24 mouse cellular contexts compared by ENCODE assay signal in the genomic region with DNA sequence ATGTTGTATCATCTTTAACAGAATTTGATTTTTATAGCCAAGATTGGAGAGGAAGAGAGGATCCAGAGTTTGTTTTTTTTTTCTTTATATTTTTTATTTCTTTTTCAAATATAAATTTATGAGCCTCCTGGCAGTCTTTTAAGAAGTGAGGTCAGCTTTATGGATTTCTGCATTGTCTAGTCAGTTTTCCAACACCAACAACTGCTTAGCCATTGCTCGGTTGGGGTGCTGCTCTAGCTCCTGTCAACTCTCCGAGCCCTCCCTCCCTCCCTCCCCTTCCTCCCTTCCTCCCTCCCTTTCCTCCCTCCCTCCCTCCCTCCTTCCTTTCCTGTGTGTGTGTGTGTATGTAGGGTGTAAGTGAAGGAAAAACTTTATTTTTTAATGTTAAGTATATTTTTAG. TPM values are rescaled to one million over a fixed set of nuclear protein-coding genes. Genes with fewer than 3 reads are reported as not detected.
A peak's percentile ranks its signal among the peaks of the same experiment; 100 is the strongest.
DNase-seq lines count a peak whose midpoint lies in the region; ATAC-seq and TF ChIP-seq lines count a peak whose summit lies in the region.
"Had no signal": no experiment of that assay in that cellular context is flagged by ENCODE, and none has a peak within 500 bp of the region (broad histone marks: within the 10 kb centered on the region; RNA-seq: fewer than 3 reads in every experiment).

No protein-coding gene starts in this region.

- H3K27ac ChIP-seq in heart, embryonic 15.5 days = peak overlapping the region; percentile 69; the same call in 1 of the 2 replicates
- H3K27ac ChIP-seq in kidney, embryonic 16.5 days (ENCODE audit: low read length) = no peak overlapping the region; the same call in 1 of the 2 replicates
- peak overlapping the region; percentile 63; the same call in 1 of the 2 replicates for H3K27ac ChIP-seq in lung, embryonic 14.5 days (ENCODE audit: low read depth)
- H3K27ac ChIP-seq: embryonic facial prominence, embryonic 10.5 days; embryonic facial prominence, embryonic 12.5 days; forebrain, embryonic 13.5 days; forebrain, embryonic 15.5 days had no signal

- no peak overlapping the region for H3K4me2 ChIP-seq in heart, embryonic 15.5 days
- no peak overlapping the region for H3K4me2 ChIP-seq in kidney, embryonic 16.5 days (replicated peaks; ENCODE audit: low read depth, low read length)
- no peak overlapping the region for H3K4me2 ChIP-seq in lung, embryonic 14.5 days
- H3K4me2 ChIP-seq: embryonic facial prominence, embryonic 12.5 days; forebrain, embryonic 13.5 days; forebrain, embryonic 15.5 days had no signal

- no peak for ATAC-seq in heart, embryonic 15.5 days (replicated peaks; ENCODE audit: insufficient number of reproducible peaks, insufficient read depth, low FRiP score, low read depth)
- peak; percentile 51 for ATAC-seq in kidney, embryonic 16.5 days (ENCODE audit: low FRiP score, low TSS enrichment)
- ATAC-seq in lung, embryonic 14.5 days (ENCODE audit: insufficient read depth) = no peak
- ATAC-seq: activated CD4-positive, CD25-positive, alpha-beta regulatory T cell, adult 4 months; CD4-positive, CD25-positive, alpha-beta regulatory T cell, adult 4 months; forebrain, embryonic 13.5 days; forebrain, embryonic 15.5 days; Patski had no signal

- H3K27me3 ChIP-seq in heart, embryonic 15.5 days = 0 out of 2 replicates have a peak, but pooled peaks cover 3% of the 10 kb centered on the region
- no peaks in the 10 kb centered on the region for H3K27me3 ChIP-seq in kidney, embryonic 16.5 days (ENCODE audit: insufficient read depth, low read length)
- H3K27me3 ChIP-seq in lung, embryonic 14.5 days (ENCODE audit: insufficient read depth, low read length) = no peaks in the 10 kb centered on the region
- H3K27me3 ChIP-seq: embryonic facial prominence, embryonic 12.5 days; forebrain, embryonic 13.5 days; forebrain, embryonic 15.5 days had no signal

- H3K36me3 ChIP-seq in heart, embryonic 15.5 days = no peaks in the 10 kb centered on the region
- no peaks in the 10 kb centered on the region for H3K36me3 ChIP-seq in kidney, embryonic 16.5 days (ENCODE audit: insufficient read depth, low read length)
- H3K36me3 ChIP-seq in lung, embryonic 14.5 days (ENCODE audit: insufficient read depth) = no peaks in the 10 kb centered on the region
- H3K36me3 ChIP-seq: embryonic facial prominence, embryonic 10.5 days; embryonic facial prominence, embryonic 12.5 days; forebrain, embryonic 15.5 days; G1E had no signal

- TF ChIP-seq CTCF in lung, embryonic 14.5 days (IDR thresholded peaks at IDR 0.05; ENCODE audit: low read depth) = no peak

- H3K4me1 ChIP-seq in heart, embryonic 15.5 days (replicated peaks) = peaks cover 16% of the 10 kb centered on the region
- peaks cover 9% of the 10 kb centered on the region; the same call in 1 of the 2 replicates for H3K4me1 ChIP-seq in kidney, embryonic 16.5 days (ENCODE audit: insufficient read depth, low read length)
- peaks cover 13% of the 10 kb centered on the region for H3K4me1 ChIP-seq in lung, embryonic 14.5 days (ENCODE audit: insufficient read depth)

- WGBS in heart, embryonic 15.5 days = 12% methylated on average over 2 of the region's 2 CpGs
- WGBS in kidney, embryonic 16.5 days = 10% methylated on average over 2 of the region's 2 CpGs
- 13% methylated on average over 2 of the region's 2 CpGs for WGBS in lung, embryonic 14.5 days

- H3K9ac ChIP-seq in heart, embryonic 15.5 days = no peak overlapping the region
- no peak overlapping the region for H3K9ac ChIP-seq in kidney, embryonic 16.5 days (replicated peaks; ENCODE audit: low read length)
- H3K9ac ChIP-seq in lung, embryonic 14.5 days = no peak overlapping the region
- H3K9ac ChIP-seq: embryonic facial prominence, embryonic 12.5 days; forebrain, embryonic 13.5 days; forebrain, embryonic 15.5 days had no signal

- intact Hi-C loops in heart, postnatal 25 days (cut with DNase I) = no loop called here

- no peaks in the 10 kb centered on the region for H3K9me3 ChIP-seq in heart, embryonic 15.5 days (replicated peaks)
- H3K9me3 ChIP-seq in kidney, embryonic 16.5 days (ENCODE audit: low read length) = no peaks in the 10 kb centered on the region
- no peaks in the 10 kb centered on the region for H3K9me3 ChIP-seq in lung, embryonic 14.5 days (ENCODE audit: low read depth, low read length)
- H3K9me3 ChIP-seq: embryonic facial prominence, embryonic 10.5 days; embryonic facial prominence, embryonic 12.5 days; forebrain, embryonic 13.5 days; forebrain, embryonic 15.5 days; G1E had no signal

- H3K4me3 ChIP-seq in heart, embryonic 15.5 days = no peak overlapping the region
- H3K4me3 ChIP-seq in kidney, embryonic 16.5 days (ENCODE audit: low read length) = no peak overlapping the region
- H3K4me3 ChIP-seq in lung, embryonic 14.5 days (ENCODE audit: low read depth, low read length) = no peak overlapping the region
- H3K4me3 ChIP-seq: embryonic facial prominence, embryonic 10.5 days; embryonic facial prominence, embryonic 12.5 days; forebrain, embryonic 13.5 days; forebrain, embryonic 15.5 days had no signal

- DNase-seq in heart, postnatal 25 days (ENCODE audit: low spot score) = no peak
- DNase-seq in kidney, adult 8-10 months = no peak
- DNase-seq in lung, embryonic 14.5 days = no peak
- DNase-seq in lung, postnatal 25 days (ENCODE audit: low spot score) = no peak
- DNase-seq: adrenal gland, adult 8-10 months; adrenal gland, postnatal 14 days; adrenal gland, postnatal 36 days; B cell, adult 2 months; cerebellum, adult 11-12 months; cerebellum, adult 2 months; cerebellum, adult 9-10 months; cerebellum, postnatal 10 days; cerebellum, postnatal 25 days had no signal

RNA-seq across cellular contexts. Expression of a gene that starts 43.8 kb away (rescaled TPM):
- polyA plus RNA-seq in heart, embryonic 15.5 days (2015; fragmentation: Nextera tagmentation; extraction: Ambion mirVana) = 6.9 and 11.1 TPM in 2 replicates
- total RNA-seq in heart, postnatal 25 days (2021) = 1 to 10 TPM; 3.9 to 4.3 TPM
- 8.3 and 9.0 TPM in 2 replicates for polyA plus RNA-seq in kidney, embryonic 16.5 days (2015; fragmentation: Nextera tagmentation; extraction: Ambion mirVana)
- polyA plus RNA-seq in lung, embryonic 14.5 days (2014; fragmentation: Nextera tagmentation; extraction: Ambion mirVana) = 4.8 and 6.7 TPM in 2 replicates
- total RNA-seq: CH12.LX had no signal
- polyA plus RNA-seq: activated CD4-positive, CD25-positive, alpha-beta regulatory T cell, adult 4 months had no signal
